Mouse (Mus musculus): Measurements from ENCODE around the gene Arpc2. TPM values are rescaled to one million over a fixed set of nuclear protein-coding genes. Genes with fewer than 3 reads are reported as not detected.
A peak's percentile ranks its signal among the peaks of the same experiment; 100 is the strongest.

Arpc2 gene
- polyA plus RNA-seq, 1 experiment from 2014 or later, result 405 TPM

GRCm38 (mm10) chr1:74206642-74207041 lies 29.2 kb upstream of the Arpc2 start:
- peaks cover 7% of the 10 kb centered on the region; the same call in 1 of the 2 replicates for H3K4me1 ChIP-seq (replicated peaks)
- no peaks in the 10 kb centered on the region for H3K27me3 ChIP-seq
- H3K27ac ChIP-seq, result no peak overlapping the region
- H3K9ac ChIP-seq, result no peak overlapping the region
- no peaks in the 10 kb centered on the region for H3K36me3 ChIP-seq
- ATAC-seq (ENCODE audit: low FRiP score), result no peak
- no peaks in the 10 kb centered on the region for H3K9me3 ChIP-seq
- 71% methylated on average over 8 of the region's 8 CpGs for WGBS
- no peak overlapping the region for H3K4me2 ChIP-seq
- no peak overlapping the region for H3K4me3 ChIP-seq

GRCm38 (mm10) chr1:74207906-74208305 lies 28.0 kb upstream of the Arpc2 start:
- Histone ChIP-seq H3K9ac (no peak overlapping the region), H3K4me1 (replicated peaks) (peaks cover 7% of the 10 kb centered on the region; the same call in 1 of the 2 replicates), H3K27ac (no peak overlapping the region), H3K9me3 (no peaks in the 10 kb centered on the region), H3K4me2 (no peak overlapping the region), H3K4me3 (no peak overlapping the region), H3K36me3 (no peaks in the 10 kb centered on the region), H3K27me3 (no peaks in the 10 kb centered on the region)
- WGBS, result 46% methylated on average over 9 of the region's 9 CpGs
- no peak for ATAC-seq (ENCODE audit: low FRiP score)

- H3K4me1 ChIP-seq (replicated peaks), result peaks cover 7% of the 10 kb centered on the region; the same call in 1 of the 2 replicates
- no peak overlapping the region for H3K4me2 ChIP-seq
- H3K27ac ChIP-seq, result no peak overlapping the region
- no peak for ATAC-seq (ENCODE audit: low FRiP score)
- 93% methylated on average over 8 of the region's 8 CpGs for WGBS
- H3K9me3 ChIP-seq, result no peaks in the 10 kb centered on the region
- H3K36me3 ChIP-seq, result no peaks in the 10 kb centered on the region
- H3K9ac ChIP-seq, result no peak overlapping the region
- H3K4me3 ChIP-seq, result no peak overlapping the region
- no peaks in the 10 kb centered on the region for H3K27me3 ChIP-seq
Measured at GRCm38 (mm10) chr1:74208941-74209340, 26.9 kb upstream of the Arpc2 start.

- Histone ChIP-seq H3K36me3 (no peaks in the 10 kb centered on the region), H3K9me3 (no peaks in the 10 kb centered on the region), H3K4me3 (no peak overlapping the region), H3K27me3 (no peaks in the 10 kb centered on the region), H3K9ac (no peak overlapping the region), H3K27ac (no peak overlapping the region), H3K4me1 (replicated peaks) (no peaks in the 10 kb centered on the region), H3K4me2 (no peak overlapping the region)
- WGBS, result 89% methylated on average over 7 of the region's 7 CpGs
- no peak for ATAC-seq (ENCODE audit: low FRiP score)
Measured at GRCm38 (mm10) chr1:74219922-74220321, 16.0 kb upstream of the Arpc2 start.

GRCm38 (mm10) chr1:74227317-74227716 lies 8.6 kb upstream of the Arpc2 start:
- Histone ChIP-seq H3K4me3 (no peak overlapping the region), H3K27me3 (no peaks in the 10 kb centered on the region), H3K4me2 (no peak overlapping the region), H3K9me3 (no peaks in the 10 kb centered on the region), H3K36me3 (no peaks in the 10 kb centered on the region), H3K9ac (no peak overlapping the region), H3K27ac (no peak overlapping the region), H3K4me1 (replicated peaks) (no peaks in the 10 kb centered on the region)
- no peak for ATAC-seq (ENCODE audit: low FRiP score)
- WGBS, result 89% methylated on average over 7 of the region's 7 CpGs

GRCm38 (mm10) chr1:74229942-74230341 lies 5.9 kb upstream of the Arpc2 start:
- no peaks in the 10 kb centered on the region for H3K27me3 ChIP-seq
- no peaks in the 10 kb centered on the region for H3K9me3 ChIP-seq
- no peaks in the 10 kb centered on the region for H3K36me3 ChIP-seq
- no peak overlapping the region for H3K9ac ChIP-seq
- WGBS, result 80% methylated on average over 2 of the region's 2 CpGs
- no peak overlapping the region for H3K4me3 ChIP-seq
- H3K4me1 ChIP-seq (replicated peaks), result no peaks in the 10 kb centered on the region
- no peak overlapping the region for H3K27ac ChIP-seq
- H3K4me2 ChIP-seq, result no peak overlapping the region
- ATAC-seq (ENCODE audit: low FRiP score), result no peak

- no peak overlapping the region for H3K4me2 ChIP-seq
- WGBS, result no CpG with 5 or more reads among the region's 1 CpGs
- no peaks in the 10 kb centered on the region for H3K27me3 ChIP-seq
- no peak overlapping the region for H3K27ac ChIP-seq
- H3K36me3 ChIP-seq, result no peaks in the 10 kb centered on the region
- no peaks in the 10 kb centered on the region for H3K9me3 ChIP-seq
- H3K9ac ChIP-seq, result no peak overlapping the region
- no peak overlapping the region for H3K4me3 ChIP-seq
- no peak for ATAC-seq (ENCODE audit: low FRiP score)
- no peaks in the 10 kb centered on the region for H3K4me1 ChIP-seq (replicated peaks)
Measured at GRCm38 (mm10) chr1:74230992-74231391, 4.9 kb upstream of the Arpc2 start.

- no peaks in the 10 kb centered on the region for H3K36me3 ChIP-seq
- 0% methylated on average over 45 of the region's 57 CpGs for WGBS
- H3K9me3 ChIP-seq, result no peaks in the 10 kb centered on the region
- peak overlapping the region; percentile 90 for H3K4me2 ChIP-seq
- peak overlapping the region; percentile 99 for H3K9ac ChIP-seq
- peak overlapping the region; percentile 99 for H3K4me3 ChIP-seq
- no peaks in the 10 kb centered on the region for H3K27me3 ChIP-seq
- peak; percentile 85 for ATAC-seq (ENCODE audit: low FRiP score)
- peaks cover 42% of the 10 kb centered on the region for H3K4me1 ChIP-seq (replicated peaks)
- H3K27ac ChIP-seq, result peak overlapping the region; percentile 94
Measured at GRCm38 (mm10) chr1:74236590-74237317, 870 bp downstream of the Arpc2 start.

- peaks cover 42% of the 10 kb centered on the region for H3K4me1 ChIP-seq (replicated peaks)
- no peaks in the 10 kb centered on the region for H3K9me3 ChIP-seq
- H3K36me3 ChIP-seq, result no peaks in the 10 kb centered on the region
- H3K4me3 ChIP-seq, result peak overlapping the region; percentile 99
- H3K27me3 ChIP-seq, result no peaks in the 10 kb centered on the region
- peak overlapping the region; percentile 99 for H3K9ac ChIP-seq
- WGBS, result 50% methylated on average over 5 of the region's 5 CpGs
- no peak overlapping the region for H3K27ac ChIP-seq
- peak overlapping the region; percentile 90 for H3K4me2 ChIP-seq
- no peak for ATAC-seq (ENCODE audit: low FRiP score)
Measured at GRCm38 (mm10) chr1:74237671-74238070, 1.8 kb downstream of the Arpc2 start.

GRCm38 (mm10) chr1:74238136-74238535 lies 2.3 kb downstream of the Arpc2 start:
- Histone ChIP-seq H3K9ac (peak overlapping the region; percentile 99), H3K4me1 (replicated peaks) (peaks cover 42% of the 10 kb centered on the region), H3K36me3 (no peaks in the 10 kb centered on the region), H3K9me3 (no peaks in the 10 kb centered on the region), H3K27me3 (no peaks in the 10 kb centered on the region), H3K4me3 (peak overlapping the region; percentile 99), H3K4me2 (peak overlapping the region; percentile 90), H3K27ac (no peak overlapping the region)
- ATAC-seq (ENCODE audit: low FRiP score), result no peak
- 73% methylated on average over 1 of the region's 1 CpGs for WGBS

GRCm38 (mm10) chr1:74239162-74239561 lies 3.3 kb downstream of the Arpc2 start:
- Histone ChIP-seq H3K36me3 (no peaks in the 10 kb centered on the region), H3K4me3 (no peak overlapping the region), H3K27me3 (no peaks in the 10 kb centered on the region), H3K27ac (no peak overlapping the region), H3K9me3 (no peaks in the 10 kb centered on the region), H3K9ac (peak overlapping the region; percentile 53), H3K4me1 (replicated peaks) (peaks cover 45% of the 10 kb centered on the region), H3K4me2 (peak overlapping the region; percentile 90; the same call in 1 of the 2 replicates)
- 79% methylated on average over 7 of the region's 7 CpGs for WGBS
- ATAC-seq (ENCODE audit: low FRiP score), result no peak

GRCm38 (mm10) chr1:74239618-74240017 lies 3.7 kb downstream of the Arpc2 start:
- H3K4me2 ChIP-seq, result peak overlapping the region; percentile 90
- H3K9ac ChIP-seq, result peak overlapping the region; percentile 53
- no peak overlapping the region for H3K4me3 ChIP-seq
- no peak overlapping the region for H3K27ac ChIP-seq
- no peak for ATAC-seq (ENCODE audit: low FRiP score)
- no peaks in the 10 kb centered on the region for H3K9me3 ChIP-seq
- WGBS, result 70% methylated on average over 11 of the region's 11 CpGs
- H3K36me3 ChIP-seq, result no peaks in the 10 kb centered on the region
- H3K27me3 ChIP-seq, result no peaks in the 10 kb centered on the region
- H3K4me1 ChIP-seq (replicated peaks), result peaks cover 48% of the 10 kb centered on the region

- no peak overlapping the region for H3K4me2 ChIP-seq
- no peaks in the 10 kb centered on the region for H3K27me3 ChIP-seq
- no peak overlapping the region for H3K9ac ChIP-seq
- no peak for ATAC-seq (ENCODE audit: low FRiP score)
- peak overlapping the region; percentile 49 for H3K27ac ChIP-seq
- no peak overlapping the region for H3K4me3 ChIP-seq
- no peaks in the 10 kb centered on the region for H3K36me3 ChIP-seq
- 68% methylated on average over 6 of the region's 6 CpGs for WGBS
- peaks cover 48% of the 10 kb centered on the region for H3K4me1 ChIP-seq (replicated peaks)
- H3K9me3 ChIP-seq, result no peaks in the 10 kb centered on the region
Measured at GRCm38 (mm10) chr1:74240311-74240710, 4.4 kb downstream of the Arpc2 start.
